Mouse (Mus musculus) heart, adult 2 months (tissue): ENCODE results near the gene Wfdc3. TPM values are rescaled to one million over a fixed set of nuclear protein-coding genes. Genes with fewer than 3 reads are reported as not detected.

Experiments used
- DNase-seq, 2 experiments: peaks; one replicate each; pipeline ENCODE4 v3.0.0; 2021
- H3K27ac ChIP-seq: fragments of 200-600 bp; 2 replicates; pipeline ENCODE4 v1.8.1; 2022
- H3K27me3 ChIP-seq: fragments of 200-500 bp; 2 replicates; pipeline ENCODE4 v1.6.1; 2012; ENCODE audit warnings: mild to moderate bottlenecking, low read length, inconsistent platforms, mixed read lengths; ENCODE audit not compliant: control insufficient read depth, insufficient read depth
- H3K36me3 ChIP-seq: fragments of 200-500 bp; 2 replicates; pipeline ENCODE4 v1.6.1; 2012; ENCODE audit warnings: low read length, inconsistent platforms; ENCODE audit not compliant: control insufficient read depth, insufficient read depth
- H3K4me1 ChIP-seq: fragments of 200-500 bp; 2 replicates; pipeline ENCODE4 v1.6.1; 2011; ENCODE audit warnings: low read length; ENCODE audit not compliant: control insufficient read depth, insufficient read depth
- H3K4me3 ChIP-seq: fragments of 200-600 bp; 2 replicates; pipeline ENCODE4 v1.8.1; 2022
- H3K79me2 ChIP-seq: fragments of 200-500 bp; replicated peaks from 2 replicates; pipeline ENCODE4 v1.6.1; 2012; ENCODE audit warnings: mild to moderate bottlenecking, inconsistent platforms, low read length, moderate library complexity, mixed read lengths; ENCODE audit not compliant: control insufficient read depth, insufficient read depth
- H3K9ac ChIP-seq: fragments of 200-500 bp; 2 replicates; pipeline ENCODE4 v1.6.1; 2012; ENCODE audit warnings: low read depth, mild to moderate bottlenecking, control low read depth, inconsistent platforms, low read length, mixed read lengths
- CTCF ChIP-seq: fragments of 200-600 bp; IDR thresholded peaks from 2 replicates; pipeline ENCODE4 v1.8.1; 2022; ENCODE audit warnings: antibody characterized with exemption, mild to moderate bottlenecking, moderate library complexity
- EP300 ChIP-seq: fragments of 200-500 bp; IDR thresholded peaks from 2 replicates; pipeline ENCODE4 v1.6.1; 2011; ENCODE audit warnings: low read depth, low read length, control low read depth; ENCODE audit not compliant: insufficient read depth
- POLR2A ChIP-seq: fragments of 200-500 bp; IDR thresholded peaks from 2 replicates; pipeline ENCODE4 v1.6.1; 2011; ENCODE audit warnings: mild to moderate bottlenecking, low read depth, low read length, control low read depth; ENCODE audit not compliant: insufficient read depth
- WGBS: fragments of 180-500 bp; shearing (Covaris S2); methylation state at CpG from one replicate; pipeline ENCODE4 v1.1.7; 2018; 5-methylcytosine and 5-hydroxymethylcytosine counted together
- intact Hi-C: fragments of 180-260 bp; cut with DNase I; formaldehyde crosslinking; loops from one replicate; pipeline ENCODE4 v1.15.1; 2025
- polyA plus RNA-seq: library from polyadenylated mRNA; depleted of rRNA; stranded (reverse); fragments of >200 nt; gene quantifications from 2 replicates; pipeline ENCODE4 v1.2.3, GENCODE M21; 2012
- total RNA-seq, 2 experiments: library from RNA; stranded (reverse); gene quantifications; 2 replicates each; pipeline ENCODE4 v1.2.3; 2021

The Wfdc3 gene
- total and polyA plus RNA-seq, 3 experiments: 0.31 TPM; not detected in 2

DNA sequence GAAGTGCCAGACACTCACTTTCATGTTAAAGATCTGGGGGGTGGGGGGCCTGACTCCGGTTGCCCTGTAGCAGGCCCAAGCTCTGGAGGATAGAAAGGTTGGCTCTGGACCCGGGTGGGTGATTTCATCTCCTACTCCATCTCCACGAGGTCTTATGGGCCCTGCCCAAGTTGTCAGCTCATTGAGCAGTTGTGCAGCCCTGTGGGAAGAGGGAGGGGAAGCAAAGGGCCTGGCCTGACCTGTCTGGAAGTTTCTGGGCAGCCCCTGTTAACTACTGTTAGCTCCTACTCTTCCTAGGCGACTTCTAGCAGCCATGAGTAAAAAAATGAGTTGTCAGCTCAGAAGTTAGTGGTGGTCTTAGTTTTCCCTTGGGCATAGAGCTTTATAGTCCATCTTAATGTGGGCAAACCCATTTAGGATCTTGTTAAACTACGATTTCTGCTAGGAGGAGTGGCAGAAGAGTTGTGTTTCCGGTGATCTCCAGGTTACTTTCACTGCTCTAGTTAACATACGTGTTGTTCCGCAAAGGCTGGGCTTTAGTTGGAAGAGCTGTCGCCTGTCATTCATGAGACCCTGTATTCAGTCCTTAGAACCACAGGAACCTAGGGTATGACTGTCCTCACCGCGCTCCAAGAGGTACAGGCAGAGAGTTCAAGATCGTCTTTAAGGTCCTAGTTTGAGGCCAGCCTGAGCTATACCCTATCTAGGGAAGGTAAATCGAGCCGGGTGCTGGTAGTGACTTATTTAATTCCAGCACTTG, 27.7 kb upstream of the Wfdc3 start:
- no peak for TF ChIP-seq POLR2A
- TF ChIP-seq EP300: no peak
- TF ChIP-seq CTCF: no peak
- no peaks in the 10 kb centered on the region for H3K36me3 ChIP-seq
- H3K4me3 ChIP-seq: no peak overlapping the region
- no peaks in the 10 kb centered on the region for H3K27me3 ChIP-seq
- H3K79me2 ChIP-seq: no peaks in the 10 kb centered on the region
- no peak for DNase-seq
- no peaks in the 10 kb centered on the region for H3K4me1 ChIP-seq
- no peak overlapping the region for H3K9ac ChIP-seq
- 79% methylated on average over 14 of the region's 14 CpGs for WGBS
- intact Hi-C loops: no loop called here
- H3K27ac ChIP-seq: no peak overlapping the region

DNA sequence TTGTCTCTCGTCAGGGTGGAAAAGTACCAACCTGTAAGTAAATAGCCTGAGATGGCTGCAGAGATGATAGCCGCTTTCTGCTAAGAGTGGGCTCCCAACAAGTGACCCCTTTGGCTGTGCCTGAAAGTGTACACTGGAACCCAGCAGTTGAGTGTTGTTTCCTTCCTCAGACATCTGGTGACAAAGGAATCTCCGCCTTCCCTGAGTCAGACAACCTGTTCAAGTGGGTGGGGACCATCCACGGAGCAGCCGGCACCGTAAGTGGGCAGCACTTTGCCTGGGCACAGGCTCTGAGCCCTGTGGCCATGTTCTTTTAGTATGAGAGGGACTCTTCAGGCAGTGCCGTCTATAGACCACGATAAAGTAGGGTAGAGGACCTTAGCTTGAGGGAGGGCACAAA, 25.4 kb upstream of the Wfdc3 start:
- intact Hi-C loops: loop anchor here (2.0 kb wide), 1 partner anchor 24 kb away; no protein-coding TSS in a partner anchor
- Histone ChIP-seq H3K36me3 (no peaks in the 10 kb centered on the region), H3K4me3 (no peak overlapping the region), H3K9ac (no peak overlapping the region), H3K27me3 (no peaks in the 10 kb centered on the region), H3K27ac (no peak overlapping the region), H3K4me1 (no peaks in the 10 kb centered on the region), H3K79me2 (no peaks in the 10 kb centered on the region)
- TF ChIP-seq EP300 (no peak), POLR2A (no peak), CTCF (no peak)
- no peak for DNase-seq
- WGBS: 46% methylated on average over 8 of the region's 8 CpGs

DNA sequence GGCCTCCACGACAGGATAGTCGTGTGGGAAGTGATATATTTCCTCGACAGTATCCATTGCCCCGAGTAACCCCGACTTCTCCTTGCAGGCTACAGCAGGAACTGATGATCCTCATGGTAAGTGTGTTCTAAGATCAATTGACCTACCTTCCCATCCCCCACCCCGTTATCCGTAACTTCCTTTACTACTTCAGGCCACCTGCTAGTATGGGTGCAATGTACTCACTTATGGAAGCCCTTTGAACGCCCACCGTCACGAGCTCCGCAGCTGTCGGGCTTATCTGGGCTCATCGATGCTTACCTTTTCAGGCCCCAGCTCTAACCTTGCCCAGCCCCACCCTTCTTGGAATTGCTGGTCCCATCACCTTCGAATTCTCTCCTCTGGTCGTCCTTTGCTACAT, 24.5 kb upstream of the Wfdc3 start:
- H3K4me1 ChIP-seq: no peaks in the 10 kb centered on the region
- 3% methylated on average over 15 of the region's 15 CpGs for WGBS
- no peaks in the 10 kb centered on the region for H3K79me2 ChIP-seq
- no peak for DNase-seq
- no peaks in the 10 kb centered on the region for H3K27me3 ChIP-seq
- H3K4me3 ChIP-seq: peak overlapping the region; percentile 59
- TF ChIP-seq EP300: no peak
- TF ChIP-seq CTCF: no peak
- TF ChIP-seq POLR2A: no peak
- no peaks in the 10 kb centered on the region for H3K36me3 ChIP-seq
- H3K27ac ChIP-seq: no peak overlapping the region
- intact Hi-C loops: loop anchor here (2.0 kb wide), 1 partner anchor 23 kb away; no protein-coding TSS in a partner anchor
- no peak overlapping the region for H3K9ac ChIP-seq

DNA sequence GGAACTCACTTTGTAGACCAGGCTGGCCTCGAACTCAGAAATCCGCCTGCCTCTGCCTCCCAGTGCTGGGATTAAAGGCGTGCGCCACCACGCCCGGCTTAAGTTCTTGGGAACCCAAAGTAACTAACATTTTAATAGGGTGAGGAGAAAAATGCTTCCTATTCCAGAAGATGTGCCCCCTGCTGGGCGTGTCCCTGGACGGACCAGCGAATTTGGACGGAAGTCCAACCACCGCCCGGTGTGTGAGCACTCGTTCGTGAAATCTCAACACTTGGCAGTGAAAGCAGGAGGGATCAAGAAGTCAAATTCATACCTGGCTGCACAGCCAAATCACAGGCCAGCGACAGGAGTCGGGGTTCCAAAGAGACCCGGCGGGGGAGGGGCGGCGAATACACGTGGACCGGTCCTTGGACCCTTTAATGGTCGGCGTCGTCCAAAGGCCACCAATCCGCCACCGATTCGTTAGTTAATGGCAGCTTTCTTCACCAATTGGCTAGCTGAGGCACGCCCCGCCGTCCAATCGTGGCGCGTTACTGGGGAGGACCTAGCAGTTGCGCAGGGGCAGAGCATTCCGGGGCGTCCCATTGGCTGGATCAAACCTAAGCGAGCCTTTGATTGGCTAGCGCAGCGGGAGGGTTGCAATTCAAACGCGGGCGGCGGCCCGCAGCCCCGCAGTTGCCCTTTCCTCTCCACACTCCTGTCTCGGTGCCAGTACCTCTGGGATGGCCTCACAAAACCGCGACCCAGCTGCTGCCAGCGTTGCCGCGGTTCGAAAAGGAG, 23.7 kb upstream of the Wfdc3 start, which contains the start of gene Ube2c:
TSS of gene Ube2c (plus strand) at position 641 of the 780 bp plus-strand sequence.
- intact Hi-C loops: loop anchor here (2.0 kb wide), 1 partner anchor 23 kb away; no protein-coding TSS in a partner anchor
- no peaks in the 10 kb centered on the region for H3K36me3 ChIP-seq

DNA sequence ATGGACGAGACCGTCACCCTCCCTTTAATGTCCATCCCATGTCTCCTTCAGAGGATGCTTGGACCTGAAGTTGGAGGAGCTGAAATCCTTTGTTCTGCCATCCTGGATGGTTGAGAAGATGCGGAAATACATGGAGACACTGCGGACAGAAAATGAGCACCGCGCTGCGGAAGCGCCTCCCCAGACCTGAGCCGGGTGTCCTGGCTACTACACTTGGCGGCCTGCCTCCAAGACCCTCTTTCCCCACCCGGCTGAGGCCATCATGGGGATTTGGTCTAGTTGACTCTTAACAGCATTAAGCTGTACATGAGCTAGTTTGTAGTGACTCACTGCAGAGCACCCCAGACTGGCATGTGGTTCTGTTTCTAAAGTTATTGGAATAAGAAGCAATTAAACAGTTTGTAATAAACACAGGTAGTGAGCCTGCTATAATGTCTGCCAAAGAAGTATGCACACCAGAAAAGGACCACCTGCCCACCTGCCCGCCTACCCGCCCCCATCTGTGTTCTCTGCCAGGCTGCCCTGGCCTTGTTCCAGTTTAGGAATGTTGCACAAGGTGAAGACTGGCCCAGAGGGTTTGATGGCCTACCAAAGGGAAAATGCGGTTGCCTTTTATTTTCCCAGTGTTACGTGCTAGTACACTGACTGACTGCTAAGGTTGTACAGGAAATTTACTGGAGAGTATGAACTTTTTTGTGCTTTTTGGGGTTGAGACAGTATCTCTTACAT, 22.2 kb upstream of the Wfdc3 start:
- H3K79me2 ChIP-seq: no peaks in the 10 kb centered on the region
- no peak overlapping the region for H3K9ac ChIP-seq
- no peak overlapping the region for H3K4me3 ChIP-seq
- H3K4me1 ChIP-seq: no peaks in the 10 kb centered on the region
- no peak overlapping the region for H3K27ac ChIP-seq
- TF ChIP-seq POLR2A (no peak), EP300 (no peak), CTCF (no peak)
- DNase-seq: no peak
- WGBS: 89% methylated on average over 15 of the region's 15 CpGs
- H3K27me3 ChIP-seq: no peaks in the 10 kb centered on the region
- no peaks in the 10 kb centered on the region for H3K36me3 ChIP-seq
- intact Hi-C loops: no loop called here

More for the DNA sequence above, 23.7 kb upstream of the Wfdc3 start, which contains the start of gene Ube2c:
- Histone ChIP-seq H3K9ac (peak within 1 kb of the TSS; percentile 45), H3K27ac (peak within 1 kb of the TSS; percentile 53), H3K79me2 (no peaks in the 10 kb centered on the region), H3K4me3 (peak within 1 kb of the TSS; percentile 70), H3K27me3 (no peaks in the 10 kb centered on the region), H3K4me1 (no peaks in the 10 kb centered on the region)
- TF ChIP-seq EP300 (0 out of 2 replicates have a peak, but pooled peaks have one; percentile 48), POLR2A (no peak), CTCF (peak; percentile 50)
- DNase-seq: peak; percentile 97 to 99
- 2% methylated on average over 53 of the region's 53 CpGs for WGBS
